Mouse (Mus musculus): ENCODE measurements around the gene Ctbp1.

GRCm38 (mm10) chr5:33203171-33203565 lies 71.6 kb downstream of the Ctbp1 start:
- TF ChIP-seq POLR2A (IDR thresholded peaks at IDR 0.05; ENCODE audit: control insufficient read depth, low read depth, low read length) (no peak), CTCF (IDR thresholded peaks at IDR 0.05; ENCODE audit: control insufficient read depth, insufficient read depth, insufficient replicate concordance, low read depth, low read length) (no peak)
